Mouse (Mus musculus): ENCODE results near the gene Cenpl.

DNA sequence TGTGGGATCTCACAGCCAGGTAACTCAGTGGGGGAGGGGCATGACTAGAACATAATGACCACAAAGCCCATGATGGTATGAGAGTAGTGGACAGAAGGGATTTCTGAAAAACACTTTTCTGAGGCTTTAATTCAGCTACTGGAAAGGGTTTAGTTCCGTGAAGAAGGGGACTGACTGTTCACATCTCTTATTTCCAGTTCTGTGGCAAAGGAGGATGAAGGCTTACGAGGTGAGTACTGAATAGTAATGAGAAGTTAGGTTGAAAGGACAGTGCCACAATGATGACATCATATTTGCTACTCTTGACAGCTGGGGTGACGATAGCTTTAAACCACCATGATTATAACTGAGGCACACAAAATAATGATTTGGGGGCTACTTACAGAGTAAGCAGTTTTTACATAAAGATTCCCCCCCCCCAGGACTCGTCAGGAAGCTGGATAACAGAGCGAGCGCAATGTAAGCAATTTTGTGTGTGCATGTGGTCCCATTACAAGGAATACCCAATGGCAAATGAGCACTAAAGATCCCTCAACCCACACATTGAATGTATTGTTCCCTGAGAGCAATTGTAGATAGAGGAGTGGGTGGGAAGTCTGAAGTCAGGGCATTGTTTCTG, 34.6 kb upstream of the Cenpl start:
- TF ChIP-seq CTCF (IDR thresholded peaks at IDR 0.05; ENCODE audit: extremely low read depth, insufficient read length, insufficient replicate concordance, low read depth, low read length) (no peak), POLR2A (IDR thresholded peaks at IDR 0.05; ENCODE audit: low read depth, low read length) (no peak)
